Mouse (Mus musculus): ENCODE data around the gene Camk2b. TPM values are rescaled to one million over a fixed set of nuclear protein-coding genes. Genes with fewer than 3 reads are reported as not detected.

Gene Camk2b
- 1.2 TPM for polyA plus RNA-seq (2014; fragmentation: Illumina TruSeq; extraction: RNeasy Lipid Tissue Mini Kit (QIAGEN cat#74804); ENCODE audit: low replicate concordance)

GRCm38 (mm10) chr11:6066176-6066575, at the start of gene Camk2b:
Camk2b (minus strand) TSS chr11:6066362.

GRCm38 (mm10) chr11:5955546-5956276, 110.5 kb downstream of the Camk2b start, which contains the start of gene Ykt6:
Ykt6 (plus strand) TSS chr11:5955693.

GRCm38 (mm10) chr11:5949586-5950352, 116.4 kb downstream of the Camk2b start, which contains the start of gene Gck:
Gck (minus strand) TSS chr11:5950081.

Other genes starting within 250 kb of the Camk2b start
- not detected for gene Polm, start 228.3 kb downstream of the Camk2b start, polyA plus RNA-seq (2014; fragmentation: Illumina TruSeq; extraction: RNeasy Lipid Tissue Mini Kit (QIAGEN cat#74804); ENCODE audit: low replicate concordance)
- 0.26 TPM for gene Aebp1, start 204.4 kb downstream of the Camk2b start, polyA plus RNA-seq (2014; fragmentation: Illumina TruSeq; extraction: RNeasy Lipid Tissue Mini Kit (QIAGEN cat#74804); ENCODE audit: low replicate concordance)
- gene Pold2, start 188.1 kb downstream of the Camk2b start, polyA plus RNA-seq (2014; fragmentation: Illumina TruSeq; extraction: RNeasy Lipid Tissue Mini Kit (QIAGEN cat#74804); ENCODE audit: low replicate concordance): not detected
- not detected for gene Myl7, start 167.6 kb downstream of the Camk2b start, polyA plus RNA-seq (2014; fragmentation: Illumina TruSeq; extraction: RNeasy Lipid Tissue Mini Kit (QIAGEN cat#74804); ENCODE audit: low replicate concordance)
- gene Gck, start 116.3 kb downstream of the Camk2b start, polyA plus RNA-seq (2014; fragmentation: Illumina TruSeq; extraction: RNeasy Lipid Tissue Mini Kit (QIAGEN cat#74804); ENCODE audit: low replicate concordance): not detected
- gene Ykt6, start 110.7 kb downstream of the Camk2b start, polyA plus RNA-seq (2014; fragmentation: Illumina TruSeq; extraction: RNeasy Lipid Tissue Mini Kit (QIAGEN cat#74804); ENCODE audit: low replicate concordance): 50.3 TPM
- 0.33 TPM for gene A730071L15Rik, start 133.7 kb upstream of the Camk2b start, polyA plus RNA-seq (2014; fragmentation: Illumina TruSeq; extraction: RNeasy Lipid Tissue Mini Kit (QIAGEN cat#74804); ENCODE audit: low replicate concordance)
- 14.0 TPM for gene Nudcd3, start 134.1 kb upstream of the Camk2b start, polyA plus RNA-seq (2014; fragmentation: Illumina TruSeq; extraction: RNeasy Lipid Tissue Mini Kit (QIAGEN cat#74804); ENCODE audit: low replicate concordance)
- gene Npc1l1, start 163.8 kb upstream of the Camk2b start, polyA plus RNA-seq (2014; fragmentation: Illumina TruSeq; extraction: RNeasy Lipid Tissue Mini Kit (QIAGEN cat#74804); ENCODE audit: low replicate concordance): 47.6 TPM
- gene Ddx56, start 201.4 kb upstream of the Camk2b start, polyA plus RNA-seq (2014; fragmentation: Illumina TruSeq; extraction: RNeasy Lipid Tissue Mini Kit (QIAGEN cat#74804); ENCODE audit: low replicate concordance): 4.3 TPM
- gene Tmed4, start 208.5 kb upstream of the Camk2b start, polyA plus RNA-seq (2014; fragmentation: Illumina TruSeq; extraction: RNeasy Lipid Tissue Mini Kit (QIAGEN cat#74804); ENCODE audit: low replicate concordance): 104 TPM
- 150 TPM for gene Ogdh, start 225.3 kb upstream of the Camk2b start, polyA plus RNA-seq (2014; fragmentation: Illumina TruSeq; extraction: RNeasy Lipid Tissue Mini Kit (QIAGEN cat#74804); ENCODE audit: low replicate concordance)

Measured in small intestine, adult 10 weeks (tissue).